Mouse (Mus musculus) heart, embryonic 10.5 days (tissue): ENCODE data around the gene Mknk2. TPM values are rescaled to one million over a fixed set of nuclear protein-coding genes. Genes with fewer than 3 reads are reported as not detected.

Experiments
- DNase-seq: peaks from one replicate; pipeline ENCODE4 v3.0.0-alpha.2; 2017; ENCODE audit warnings: low spot score
- H3K27ac ChIP-seq: fragments of 300-500 bp; sonication (generic); 2 replicates; pipeline ENCODE4 v1.5.1; 2016; ENCODE audit warnings: mild to moderate bottlenecking
- H3K27me3 ChIP-seq: fragments of 300-500 bp; sonication (generic); 2 replicates; pipeline ENCODE4 v1.6.1; 2016; ENCODE audit warnings: mild to moderate bottlenecking; ENCODE audit not compliant: poor library complexity, insufficient read depth, severe bottlenecking
- H3K36me3 ChIP-seq: fragments of 300-500 bp; sonication (generic); 2 replicates; pipeline ENCODE4 v1.6.1; 2016; ENCODE audit warnings: mild to moderate bottlenecking, moderate library complexity
- H3K4me1 ChIP-seq: fragments of 300-500 bp; sonication (generic); 2 replicates; pipeline ENCODE4 v1.6.1; 2016; ENCODE audit warnings: mild to moderate bottlenecking
- H3K4me3 ChIP-seq: fragments of 300-500 bp; sonication (generic); 2 replicates; pipeline ENCODE4 v1.5.1; 2016; ENCODE audit warnings: mild to moderate bottlenecking, moderate library complexity
- H3K9me3 ChIP-seq: fragments of 300-500 bp; sonication (generic); 2 replicates; pipeline ENCODE4 v1.6.1; 2016; ENCODE audit warnings: mild to moderate bottlenecking, moderate library complexity
- WGBS: fragments of 180-500 bp; shearing (Covaris S2); methylation state at CpG from one replicate; pipeline ENCODE4 v1.1.7; 2016; 5-methylcytosine and 5-hydroxymethylcytosine counted together
- polyA plus RNA-seq: library from polyadenylated mRNA; unstranded; fragments of >200 nt; fragmentation: Nextera tagmentation; extraction: Ambion mirVana; gene quantifications from 2 replicates; pipeline ENCODE4 v1.2.1, GENCODE M21; 2016

The Mknk2 gene
- polyA plus RNA-seq, 1 experiment from 2014 or later = 92.0 TPM

DNA sequence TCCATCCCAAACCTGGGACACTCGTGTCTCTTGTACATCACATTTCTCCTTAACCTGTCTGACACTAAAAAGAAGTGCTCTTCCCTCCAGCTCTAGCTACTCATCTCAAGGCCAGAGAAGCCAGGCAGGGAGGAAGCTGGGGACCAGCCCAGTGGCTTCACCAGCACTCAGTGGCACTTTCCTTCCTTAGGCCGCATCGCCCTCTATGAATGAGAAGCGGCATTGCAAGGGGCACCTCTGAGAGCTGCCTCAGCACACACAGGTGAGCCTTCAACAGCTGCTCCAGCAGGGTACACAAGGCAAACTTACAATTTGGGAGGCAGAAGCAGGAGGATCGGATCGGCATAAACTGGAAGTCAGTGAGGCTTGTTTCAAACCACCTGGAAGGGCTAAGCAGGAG, 6.3 kb upstream of the Mknk2 start:
- no peak overlapping the region for H3K4me3 ChIP-seq
- H3K27me3 ChIP-seq = no peaks in the 10 kb centered on the region
- H3K36me3 ChIP-seq = peaks cover 52% of the 10 kb centered on the region
- H3K27ac ChIP-seq = no peak overlapping the region
- DNase-seq = no peak
- 55% methylated on average over 6 of the region's 6 CpGs for WGBS
- H3K9me3 ChIP-seq = no peaks in the 10 kb centered on the region
- peaks cover 20% of the 10 kb centered on the region for H3K4me1 ChIP-seq

DNA sequence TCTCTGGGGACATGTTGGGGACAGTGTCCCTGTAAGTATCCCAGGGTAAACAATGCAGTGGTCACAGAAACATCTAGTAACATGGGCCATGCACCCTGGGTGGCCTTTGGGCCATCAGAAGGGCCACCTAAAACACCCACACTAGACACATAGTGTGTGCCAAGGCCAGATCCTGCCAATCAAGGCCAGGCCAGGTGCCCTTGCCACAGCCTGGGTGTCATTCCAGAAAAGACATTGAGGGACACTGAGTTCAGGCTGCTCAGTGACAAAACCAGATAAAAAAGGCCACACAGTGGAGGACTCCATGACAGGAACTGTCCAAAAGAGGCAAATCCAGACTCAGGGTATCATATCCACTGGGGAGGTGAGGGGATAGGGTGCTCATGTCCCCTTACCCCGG, 5.7 kb upstream of the Mknk2 start:
- H3K27ac ChIP-seq = 0 out of 2 replicates have a peak overlapping the region, but pooled peaks have one; percentile 12
- WGBS = 86% methylated on average over 1 of the region's 1 CpGs

DNA sequence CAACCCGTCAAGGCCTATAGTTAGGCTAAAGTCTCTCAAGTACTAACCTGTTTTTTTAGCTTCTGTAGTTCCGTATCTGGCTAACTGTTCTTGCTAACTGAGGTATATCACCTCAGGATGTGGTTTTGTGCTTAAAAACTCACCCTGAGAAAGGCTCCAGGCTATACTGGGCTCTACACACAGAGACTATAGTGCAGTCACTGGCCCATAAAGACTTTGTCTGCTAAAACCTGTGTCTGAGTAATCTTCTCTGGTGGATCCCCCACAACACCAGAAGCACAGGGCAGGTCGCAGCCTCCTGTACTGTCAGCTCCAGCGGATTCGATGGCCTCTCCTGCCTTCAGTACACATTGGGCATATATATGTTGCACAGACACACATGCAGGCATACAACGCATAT, 4.1 kb upstream of the Mknk2 start:
- DNase-seq = no peak
- peaks cover 34% of the 10 kb centered on the region for H3K36me3 ChIP-seq
- H3K27me3 ChIP-seq = no peaks in the 10 kb centered on the region
- H3K4me1 ChIP-seq = peaks cover 42% of the 10 kb centered on the region
- H3K4me3 ChIP-seq = no peak overlapping the region
- 93% methylated on average over 6 of the region's 6 CpGs for WGBS
- no peak overlapping the region for H3K27ac ChIP-seq
- H3K9me3 ChIP-seq = no peaks in the 10 kb centered on the region

More for the DNA sequence above, 5.7 kb upstream of the Mknk2 start:
- Histone ChIP-seq H3K27me3 (no peaks in the 10 kb centered on the region), H3K4me1 (peaks cover 26% of the 10 kb centered on the region), H3K36me3 (peaks cover 49% of the 10 kb centered on the region), H3K9me3 (no peaks in the 10 kb centered on the region), H3K4me3 (no peak overlapping the region)
- DNase-seq = no peak

- Histone ChIP-seq H3K27ac (peak overlapping the region; percentile 98), H3K36me3 (peaks cover 17% of the 10 kb centered on the region), H3K4me1 (peaks cover 47% of the 10 kb centered on the region), H3K9me3 (no peaks in the 10 kb centered on the region), H3K4me3 (no peak overlapping the region), H3K27me3 (no peaks in the 10 kb centered on the region)
- WGBS = 88% methylated on average over 2 of the region's 2 CpGs
- no peak for DNase-seq
These were observed 2.4 kb upstream of the Mknk2 start for GRCm38 (mm10) chr10:80680260-80680696.

GRCm38 (mm10) chr10:80679556-80680259, 1.8 kb upstream of the Mknk2 start:
- peaks cover 47% of the 10 kb centered on the region for H3K4me1 ChIP-seq
- H3K27ac ChIP-seq = peak overlapping the region; percentile 98
- no peak overlapping the region for H3K4me3 ChIP-seq
- H3K9me3 ChIP-seq = no peaks in the 10 kb centered on the region
- no peak for DNase-seq
- peaks cover 14% of the 10 kb centered on the region; the same call in 1 of the 2 replicates for H3K36me3 ChIP-seq
- WGBS = 60% methylated on average over 9 of the region's 9 CpGs
- no peaks in the 10 kb centered on the region for H3K27me3 ChIP-seq

- Histone ChIP-seq H3K36me3 (peaks cover 12% of the 10 kb centered on the region; the same call in 1 of the 2 replicates), H3K4me1 (peaks cover 56% of the 10 kb centered on the region), H3K27me3 (no peaks in the 10 kb centered on the region), H3K27ac (peak overlapping the region; percentile 98), H3K9me3 (no peaks in the 10 kb centered on the region), H3K4me3 (peak overlapping the region; percentile 95)
- WGBS = 49% methylated on average over 10 of the region's 10 CpGs
- no peak for DNase-seq
These were observed 877 bp upstream of the Mknk2 start for GRCm38 (mm10) chr10:80678601-80679377.

- Histone ChIP-seq H3K9me3 (no peaks in the 10 kb centered on the region), H3K27ac (peak overlapping the region; percentile 98), H3K36me3 (peaks cover 9% of the 10 kb centered on the region; the same call in 1 of the 2 replicates), H3K27me3 (no peaks in the 10 kb centered on the region), H3K4me3 (peak overlapping the region; percentile 95), H3K4me1 (peaks cover 71% of the 10 kb centered on the region)
- WGBS = 34% methylated on average over 9 of the region's 9 CpGs
- DNase-seq = no peak
These were observed 610 bp downstream of the Mknk2 start for GRCm38 (mm10) chr10:80677128-80677875.

- H3K36me3 ChIP-seq = peaks cover 18% of the 10 kb centered on the region
- H3K9me3 ChIP-seq = no peaks in the 10 kb centered on the region
- H3K27ac ChIP-seq = peak overlapping the region; percentile 98
- WGBS = 2% methylated on average over 65 of the region's 78 CpGs
- H3K27me3 ChIP-seq = no peaks in the 10 kb centered on the region
- peaks cover 80% of the 10 kb centered on the region for H3K4me1 ChIP-seq
- peak; percentile 100 for DNase-seq
- H3K4me3 ChIP-seq = peak overlapping the region; percentile 95
These were observed 1.5 kb downstream of the Mknk2 start for GRCm38 (mm10) chr10:80676198-80676928.

GRCm38 (mm10) chr10:80675405-80676197, 2.3 kb downstream of the Mknk2 start:
- no peak for DNase-seq

GRCm38 (mm10) chr10:80674851-80675404, 3.0 kb downstream of the Mknk2 start:
- Histone ChIP-seq H3K36me3 (peaks cover 32% of the 10 kb centered on the region), H3K4me3 (peak overlapping the region; percentile 95), H3K27ac (peak overlapping the region; percentile 98), H3K4me1 (peaks cover 79% of the 10 kb centered on the region), H3K9me3 (no peaks in the 10 kb centered on the region), H3K27me3 (no peaks in the 10 kb centered on the region)
- no peak for DNase-seq
- 27% methylated on average over 6 of the region's 6 CpGs for WGBS

More at GRCm38 (mm10) chr10:80675405-80676197, 2.3 kb downstream of the Mknk2 start:
- Histone ChIP-seq H3K4me3 (peak overlapping the region; percentile 95), H3K9me3 (no peaks in the 10 kb centered on the region), H3K4me1 (peaks cover 84% of the 10 kb centered on the region), H3K27me3 (no peaks in the 10 kb centered on the region), H3K27ac (peak overlapping the region; percentile 98), H3K36me3 (peaks cover 26% of the 10 kb centered on the region)
- WGBS = under 1% methylated on average over 52 of the region's 54 CpGs

DNA sequence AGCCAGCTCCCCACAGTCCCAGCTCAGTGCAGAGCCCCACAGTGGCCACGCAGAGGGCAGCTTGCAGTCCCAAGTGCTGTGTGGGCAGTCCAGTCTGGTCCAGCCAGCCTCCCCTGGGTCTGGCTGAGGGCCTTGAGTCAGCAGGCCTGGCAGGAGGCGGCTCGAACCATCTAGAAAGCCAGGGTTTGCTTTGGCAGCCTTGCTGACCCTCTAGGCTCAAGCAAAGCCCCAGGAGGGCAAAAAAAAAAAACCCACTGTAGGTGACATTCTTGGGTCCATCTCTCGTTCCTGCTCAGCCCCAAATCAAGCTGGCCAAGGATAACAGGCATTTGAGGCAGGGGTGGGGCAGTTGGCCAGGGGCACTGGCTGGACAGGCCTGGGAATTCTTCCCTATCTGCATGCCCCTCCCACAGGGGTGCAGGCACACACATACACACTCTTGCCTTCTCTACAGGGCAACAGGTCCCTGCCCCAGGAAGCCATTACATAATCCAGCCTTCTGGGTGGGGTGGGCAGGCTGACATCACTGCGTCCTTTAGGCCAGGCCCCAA, 3.7 kb downstream of the Mknk2 start:
- Histone ChIP-seq H3K36me3 (peaks cover 39% of the 10 kb centered on the region), H3K27ac (peak overlapping the region; percentile 98), H3K9me3 (no peaks in the 10 kb centered on the region), H3K4me3 (peak overlapping the region; percentile 95), H3K4me1 (peaks cover 73% of the 10 kb centered on the region), H3K27me3 (no peaks in the 10 kb centered on the region)
- 49% methylated on average over 5 of the region's 5 CpGs for WGBS
- DNase-seq = no peak
